Mouse (Mus musculus) liver (tissue): ENCODE measurements around the gene Drg1.
"Not testable (repeated sequence)": the region's sequence is repeated elsewhere in the genome, so short reads cannot be mapped to it uniquely, and the experiment has no call there.

Experiments used
- DNase-seq: peaks from one replicate; pipeline ENCODE4 v3.0.0-alpha.2; 2020; ENCODE audit warnings: mixed read lengths

The Drg1 gene

GRCm38 (mm10) chr11:3165210-3165782 lies 100.9 kb downstream of the Drg1 start:
- not testable (repeated sequence) for DNase-seq

- not testable (repeated sequence) for DNase-seq
Measured at GRCm38 (mm10) chr11:3163661-3164060, 102.6 kb downstream of the Drg1 start.

- DNase-seq, result not testable (repeated sequence)
Measured at GRCm38 (mm10) chr11:3163122-3163521, 103.1 kb downstream of the Drg1 start.

- not testable (repeated sequence) for DNase-seq
Measured at GRCm38 (mm10) chr11:3162236-3162897, 103.8 kb downstream of the Drg1 start.

- not testable (repeated sequence) for DNase-seq
Measured at GRCm38 (mm10) chr11:3161370-3161769, 104.8 kb downstream of the Drg1 start.

- not testable (repeated sequence) for DNase-seq
Measured at GRCm38 (mm10) chr11:3158800-3159199, 107.4 kb downstream of the Drg1 start.

- DNase-seq, result not testable (repeated sequence)
Measured at GRCm38 (mm10) chr11:3157996-3158395, 108.2 kb downstream of the Drg1 start.

GRCm38 (mm10) chr11:3156991-3157390 lies 109.2 kb downstream of the Drg1 start:
- not testable (repeated sequence) for DNase-seq

GRCm38 (mm10) chr11:3153666-3154397 lies 112.4 kb downstream of the Drg1 start:
- DNase-seq, result peak; percentile 15

- not testable (repeated sequence) for DNase-seq
Measured at GRCm38 (mm10) chr11:3151358-3151757, 114.9 kb downstream of the Drg1 start.

- DNase-seq, result not testable (repeated sequence)
Measured at GRCm38 (mm10) chr11:3150677-3151003, 115.6 kb downstream of the Drg1 start.

GRCm38 (mm10) chr11:3150003-3150676 lies 116.1 kb downstream of the Drg1 start:
- peak; percentile 44 for DNase-seq

- DNase-seq, result not testable (repeated sequence)
Measured at GRCm38 (mm10) chr11:3149471-3149870, 116.7 kb downstream of the Drg1 start.

GRCm38 (mm10) chr11:3146806-3147205 lies 119.4 kb downstream of the Drg1 start:
- not testable (repeated sequence) for DNase-seq

- DNase-seq, result not testable (repeated sequence)
Measured at GRCm38 (mm10) chr11:3145359-3146165, 120.7 kb downstream of the Drg1 start.

- DNase-seq, result not testable (repeated sequence)
Measured at GRCm38 (mm10) chr11:3143984-3144383, 122.2 kb downstream of the Drg1 start.

- DNase-seq, result not testable (repeated sequence)
Measured at GRCm38 (mm10) chr11:3142413-3142812, 123.8 kb downstream of the Drg1 start.

GRCm38 (mm10) chr11:3140967-3141535 lies 125.2 kb downstream of the Drg1 start:
- not testable (repeated sequence) for DNase-seq

- DNase-seq, result not testable (repeated sequence)
Measured at GRCm38 (mm10) chr11:3138323-3138722, 127.9 kb downstream of the Drg1 start.
